Mouse (Mus musculus) hindbrain, embryonic 11.5 days (tissue): ENCODE data around the gene E2f7. TPM values are rescaled to one million over a fixed set of nuclear protein-coding genes. Genes with fewer than 3 reads are reported as not detected.

Experiments
- ATAC-seq: fragments of 200-750 bp; cut with Nextera tagmentation; 2 replicates; pipeline ENCODE4 v1.8.0; 2017; ENCODE audit warnings: mild to moderate bottlenecking, moderate TSS enrichment, moderate library complexity; ENCODE audit not compliant: low FRiP score
- DNase-seq: peaks from one replicate; pipeline ENCODE4 v3.0.0-alpha.2; 2015; ENCODE audit warnings: low spot score
- H3K27ac ChIP-seq: fragments of 300-500 bp; sonication (generic); 2 replicates; pipeline ENCODE4 v1.5.1; 2014; ENCODE audit warnings: mild to moderate bottlenecking, low read depth, low read length
- H3K27me3 ChIP-seq: fragments of 300-500 bp; sonication (generic); 2 replicates; pipeline ENCODE4 v1.6.1; 2014; ENCODE audit warnings: mild to moderate bottlenecking, low read length, moderate library complexity, mixed read lengths; ENCODE audit not compliant: control insufficient read depth, insufficient read depth
- H3K36me3 ChIP-seq: fragments of 300-500 bp; sonication (generic); 2 replicates; pipeline ENCODE4 v1.6.1; 2014; ENCODE audit warnings: mild to moderate bottlenecking, low read length, moderate library complexity, mixed read lengths; ENCODE audit not compliant: control insufficient read depth, insufficient read depth
- H3K4me1 ChIP-seq: fragments of 300-500 bp; sonication (generic); replicated peaks from 2 replicates; pipeline ENCODE4 v1.6.1; 2014; ENCODE audit warnings: low read length, mixed read lengths; ENCODE audit not compliant: control insufficient read depth, insufficient read depth
- H3K4me2 ChIP-seq: fragments of 300-500 bp; sonication (generic); replicated peaks from 2 replicates; pipeline ENCODE4 v1.6.1; 2014; ENCODE audit warnings: mild to moderate bottlenecking, low read depth, low read length
- H3K4me3 ChIP-seq: fragments of 300-500 bp; sonication (generic); 2 replicates; pipeline ENCODE4 v1.5.1; 2014; ENCODE audit warnings: low read depth, low read length
- H3K9ac ChIP-seq: fragments of 300-500 bp; sonication (generic); 2 replicates; pipeline ENCODE4 v1.6.1; 2014; ENCODE audit warnings: low read depth, low read length
- H3K9me3 ChIP-seq: fragments of 300-500 bp; sonication (generic); 2 replicates; pipeline ENCODE4 v1.6.1; 2016; ENCODE audit warnings: low read length; ENCODE audit not compliant: control insufficient read depth
- WGBS: fragments of 180-500 bp; shearing (Covaris S2); extraction: QIAGEN DNeasy Blood & Tissue Kit; methylation state at CpG from one replicate; pipeline ENCODE4 v1.1.7; 2014; 5-methylcytosine and 5-hydroxymethylcytosine counted together
- polyA plus RNA-seq: library from polyadenylated mRNA; unstranded; fragments of >200 nt; fragmentation: Nextera tagmentation; extraction: Ambion mirVana; gene quantifications from 2 replicates; pipeline ENCODE4 v1.2.1, GENCODE M21; 2014

The E2f7 gene
- polyA plus RNA-seq, 1 experiment from 2014 or later = 30.8 TPM

- Histone ChIP-seq H3K27ac (no peak overlapping the region), H3K4me1 (no peaks in the 10 kb centered on the region), H3K4me2 (no peak overlapping the region), H3K27me3 (no peaks in the 10 kb centered on the region), H3K9me3 (no peaks in the 10 kb centered on the region), H3K4me3 (no peak overlapping the region), H3K36me3 (no peaks in the 10 kb centered on the region), H3K9ac (no peak overlapping the region)
- 71% methylated on average over 2 of the region's 2 CpGs for WGBS
- no peak for ATAC-seq
- no peak for DNase-seq
Observed at GRCm38 (mm10) chr10:110810528-110810927, 65.3 kb downstream of the E2f7 start.

GRCm38 (mm10) chr10:110811209-110811861, 66.1 kb downstream of the E2f7 start:
- Histone ChIP-seq H3K4me1 (no peaks in the 10 kb centered on the region), H3K27me3 (no peaks in the 10 kb centered on the region), H3K4me2 (no peak overlapping the region), H3K4me3 (no peak overlapping the region), H3K9me3 (no peaks in the 10 kb centered on the region), H3K36me3 (no peaks in the 10 kb centered on the region), H3K9ac (no peak overlapping the region), H3K27ac (no peak overlapping the region)
- ATAC-seq (no peak), DNase-seq (no peak)
- 88% methylated on average over 10 of the region's 10 CpGs for WGBS

GRCm38 (mm10) chr10:110811862-110812225, 66.6 kb downstream of the E2f7 start:
- Histone ChIP-seq H3K27me3 (no peaks in the 10 kb centered on the region), H3K36me3 (no peaks in the 10 kb centered on the region), H3K4me2 (no peak overlapping the region), H3K9me3 (no peaks in the 10 kb centered on the region), H3K9ac (no peak overlapping the region), H3K4me1 (no peaks in the 10 kb centered on the region), H3K4me3 (no peak overlapping the region), H3K27ac (no peak overlapping the region)
- 70% methylated on average over 2 of the region's 2 CpGs for WGBS
- no peak for ATAC-seq
- no peak for DNase-seq

- Histone ChIP-seq H3K4me1 (no peaks in the 10 kb centered on the region), H3K4me3 (no peak overlapping the region), H3K27me3 (no peaks in the 10 kb centered on the region), H3K27ac (no peak overlapping the region), H3K36me3 (no peaks in the 10 kb centered on the region), H3K4me2 (no peak overlapping the region), H3K9ac (no peak overlapping the region), H3K9me3 (no peaks in the 10 kb centered on the region)
- DNase-seq (no peak), ATAC-seq (no peak)
- WGBS = 78% methylated on average over 11 of the region's 11 CpGs
Observed at GRCm38 (mm10) chr10:110821139-110821538, 75.9 kb downstream of the E2f7 start.

GRCm38 (mm10) chr10:110821692-110822091, 76.5 kb downstream of the E2f7 start:
- ATAC-seq = no peak
- Histone ChIP-seq H3K9me3 (no peaks in the 10 kb centered on the region), H3K27ac (no peak overlapping the region), H3K4me3 (no peak overlapping the region), H3K4me1 (no peaks in the 10 kb centered on the region), H3K27me3 (no peaks in the 10 kb centered on the region), H3K9ac (no peak overlapping the region), H3K36me3 (no peaks in the 10 kb centered on the region), H3K4me2 (no peak overlapping the region)
- 91% methylated on average over 3 of the region's 3 CpGs for WGBS
- no peak for DNase-seq

GRCm38 (mm10) chr10:110832336-110832735, 87.1 kb downstream of the E2f7 start:
- no peak for ATAC-seq
- H3K4me1 ChIP-seq = no peaks in the 10 kb centered on the region
- H3K4me2 ChIP-seq = no peak overlapping the region
- no peak overlapping the region for H3K27ac ChIP-seq
- no peak overlapping the region for H3K9ac ChIP-seq
- DNase-seq = peak; percentile 18
- H3K36me3 ChIP-seq = no peaks in the 10 kb centered on the region
- H3K9me3 ChIP-seq = no peaks in the 10 kb centered on the region
- 32% methylated on average over 6 of the region's 6 CpGs for WGBS
- no peak overlapping the region for H3K4me3 ChIP-seq
- H3K27me3 ChIP-seq = no peaks in the 10 kb centered on the region

- no peaks in the 10 kb centered on the region for H3K27me3 ChIP-seq
- ATAC-seq (no peak), DNase-seq (no peak)
- H3K4me2 ChIP-seq = no peak overlapping the region
- no peaks in the 10 kb centered on the region for H3K9me3 ChIP-seq
- H3K4me3 ChIP-seq = no peak overlapping the region
- no peak overlapping the region for H3K9ac ChIP-seq
- no peaks in the 10 kb centered on the region for H3K4me1 ChIP-seq
- no peaks in the 10 kb centered on the region for H3K36me3 ChIP-seq
- 72% methylated on average over 6 of the region's 6 CpGs for WGBS
- H3K27ac ChIP-seq = no peak overlapping the region
Observed at GRCm38 (mm10) chr10:110835115-110835806, 90.0 kb downstream of the E2f7 start.
